Mouse (Mus musculus) cerebellum, adult 2 months (tissue): ENCODE measurements around the gene Csnk2b.

Experiments used
- CTCF ChIP-seq: fragments of 200-500 bp; IDR thresholded peaks from 2 replicates; pipeline ENCODE4 v1.5.1; 2011; ENCODE audit warnings: low read depth, mild to moderate bottlenecking, control low read depth, low read length, moderate library complexity, borderline replicate concordance; ENCODE audit not compliant: insufficient read depth
- POLR2A ChIP-seq: fragments of 200-500 bp; IDR thresholded peaks from 2 replicates; pipeline ENCODE4 v1.6.1; 2011; ENCODE audit warnings: low read length, control low read depth, borderline replicate concordance; ENCODE audit not compliant: insufficient read depth

- TF ChIP-seq CTCF (no peak), POLR2A (no peak)
Observed at GRCm38 (mm10) chr17:35088151-35088550, 33.7 kb downstream of the Csnk2b start.
